Mouse (Mus musculus): ENCODE measurements at regions not wholly inside any gene's neighbourhood (a gene's known extent, or its start where the extent isn't known, plus 50 kb on each side); places are given as distances from the start of the nearest gene placed in this dataset.

DNA sequence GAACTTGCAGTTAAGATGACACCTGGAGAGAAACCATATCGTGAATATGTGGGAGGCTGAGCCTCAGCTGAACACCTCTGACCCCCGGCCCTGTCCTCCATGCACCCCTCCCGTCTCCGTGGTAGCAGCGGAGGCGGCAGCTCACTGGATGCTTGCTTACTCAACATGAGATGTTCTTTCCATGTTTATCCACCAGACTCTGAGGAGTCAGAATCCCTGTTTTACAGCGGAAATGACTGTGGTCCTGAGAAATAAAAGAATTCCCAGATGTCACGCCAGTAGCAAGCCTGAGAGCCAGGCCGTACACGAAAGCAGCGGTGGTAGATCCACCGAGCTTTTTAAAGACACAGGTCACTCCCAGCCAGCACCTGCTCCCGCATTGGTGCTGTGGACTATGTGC, 462.4 kb upstream of the Tbx3 start:
- Histone ChIP-seq H3K4me3 (ENCODE audit: control insufficient read depth, low read depth, low read length) (no peak overlapping the region), H3K36me3 (ENCODE audit: control insufficient read depth, insufficient read depth, low read length) (no peaks in the 10 kb centered on the region), H3K27me3 (ENCODE audit: control insufficient read depth, insufficient read depth, low read length) (no peaks in the 10 kb centered on the region), H3K4me1 (ENCODE audit: control insufficient read depth, insufficient read depth, low read length) (no peaks in the 10 kb centered on the region), H3K27ac (ENCODE audit: control insufficient read depth, insufficient read depth, low read depth, low read length) (no peak overlapping the region)
- no peak for TF ChIP-seq CTCF (IDR thresholded peaks at IDR 0.05; ENCODE audit: control insufficient read depth, insufficient read depth, insufficient replicate concordance, low read depth, low read length)
- no peak for TF ChIP-seq POLR2A (IDR thresholded peaks at IDR 0.05; ENCODE audit: control insufficient read depth, low read depth, low read length)

DNA sequence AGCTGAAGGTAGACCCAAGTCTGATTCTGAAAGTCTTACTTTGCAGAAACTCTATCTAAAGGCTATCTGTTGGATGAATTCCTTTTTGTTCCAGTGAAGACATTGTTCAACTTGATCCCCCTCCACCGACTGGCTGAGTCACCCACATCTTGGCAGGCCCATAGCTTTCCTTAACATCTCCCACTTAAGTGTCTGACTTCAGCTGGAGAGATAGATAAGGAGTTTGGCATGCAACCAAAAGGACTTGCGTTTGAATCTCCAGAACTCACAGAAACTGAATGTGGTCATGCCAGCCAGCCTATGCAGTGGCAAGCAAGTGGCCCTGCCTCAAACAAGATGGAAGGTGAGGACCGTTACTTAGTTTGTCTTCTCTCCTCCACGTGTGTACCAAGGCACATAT, 457.3 kb upstream of the Tbx3 start:
- no peaks in the 10 kb centered on the region for H3K4me1 ChIP-seq (ENCODE audit: control insufficient read depth, insufficient read depth, low read length)
- no peaks in the 10 kb centered on the region for H3K27me3 ChIP-seq (ENCODE audit: control insufficient read depth, insufficient read depth, low read length)
- no peak overlapping the region for H3K4me3 ChIP-seq (ENCODE audit: control insufficient read depth, low read depth, low read length)
- TF ChIP-seq POLR2A (IDR thresholded peaks at IDR 0.05; ENCODE audit: control insufficient read depth, low read depth, low read length) = no peak
- no peak for TF ChIP-seq CTCF (IDR thresholded peaks at IDR 0.05; ENCODE audit: control insufficient read depth, insufficient read depth, insufficient replicate concordance, low read depth, low read length)
- H3K27ac ChIP-seq (ENCODE audit: control insufficient read depth, insufficient read depth, low read depth, low read length) = no peak overlapping the region
- H3K36me3 ChIP-seq (ENCODE audit: control insufficient read depth, insufficient read depth, low read length) = no peaks in the 10 kb centered on the region

GRCm38 (mm10) chr5:119213692-119214357, 456.6 kb upstream of the Tbx3 start:
- no peaks in the 10 kb centered on the region for H3K27me3 ChIP-seq (ENCODE audit: control insufficient read depth, insufficient read depth, low read length)
- H3K4me1 ChIP-seq (ENCODE audit: control insufficient read depth, insufficient read depth, low read length) = no peaks in the 10 kb centered on the region
- H3K27ac ChIP-seq (ENCODE audit: control insufficient read depth, insufficient read depth, low read depth, low read length) = no peak overlapping the region
- no peaks in the 10 kb centered on the region for H3K36me3 ChIP-seq (ENCODE audit: control insufficient read depth, insufficient read depth, low read length)
- TF ChIP-seq POLR2A (IDR thresholded peaks at IDR 0.05; ENCODE audit: control insufficient read depth, low read depth, low read length) = no peak
- no peak for TF ChIP-seq CTCF (IDR thresholded peaks at IDR 0.05; ENCODE audit: control insufficient read depth, insufficient read depth, insufficient replicate concordance, low read depth, low read length)
- no peak overlapping the region for H3K4me3 ChIP-seq (ENCODE audit: control insufficient read depth, low read depth, low read length)

GRCm38 (mm10) chr5:119214937-119215336, 455.5 kb upstream of the Tbx3 start:
- peak; percentile 86 for TF ChIP-seq CTCF (IDR thresholded peaks at IDR 0.05; ENCODE audit: control insufficient read depth, insufficient read depth, insufficient replicate concordance, low read depth, low read length)
- TF ChIP-seq POLR2A (IDR thresholded peaks at IDR 0.05; ENCODE audit: control insufficient read depth, low read depth, low read length) = no peak
- H3K4me1 ChIP-seq (ENCODE audit: control insufficient read depth, insufficient read depth, low read length) = no peaks in the 10 kb centered on the region
- no peak overlapping the region for H3K4me3 ChIP-seq (ENCODE audit: control insufficient read depth, low read depth, low read length)
- H3K36me3 ChIP-seq (ENCODE audit: control insufficient read depth, insufficient read depth, low read length) = no peaks in the 10 kb centered on the region
- no peaks in the 10 kb centered on the region for H3K27me3 ChIP-seq (ENCODE audit: control insufficient read depth, insufficient read depth, low read length)
- H3K27ac ChIP-seq (ENCODE audit: control insufficient read depth, insufficient read depth, low read depth, low read length) = no peak overlapping the region

- TF ChIP-seq CTCF (IDR thresholded peaks at IDR 0.05; ENCODE audit: control insufficient read depth, insufficient read depth, insufficient replicate concordance, low read depth, low read length) (no peak), POLR2A (IDR thresholded peaks at IDR 0.05; ENCODE audit: control insufficient read depth, low read depth, low read length) (no peak)
- Histone ChIP-seq H3K27me3 (ENCODE audit: control insufficient read depth, insufficient read depth, low read length) (no peaks in the 10 kb centered on the region), H3K4me1 (ENCODE audit: control insufficient read depth, insufficient read depth, low read length) (no peaks in the 10 kb centered on the region), H3K27ac (ENCODE audit: control insufficient read depth, insufficient read depth, low read depth, low read length) (no peak overlapping the region), H3K4me3 (ENCODE audit: control insufficient read depth, low read depth, low read length) (no peak overlapping the region), H3K36me3 (ENCODE audit: control insufficient read depth, insufficient read depth, low read length) (no peaks in the 10 kb centered on the region)
These were observed 455.1 kb upstream of the Tbx3 start for GRCm38 (mm10) chr5:119215364-119215763.

GRCm38 (mm10) chr5:119216146-119216545, 454.3 kb upstream of the Tbx3 start:
- Histone ChIP-seq H3K4me1 (ENCODE audit: control insufficient read depth, insufficient read depth, low read length) (no peaks in the 10 kb centered on the region), H3K27me3 (ENCODE audit: control insufficient read depth, insufficient read depth, low read length) (no peaks in the 10 kb centered on the region), H3K27ac (ENCODE audit: control insufficient read depth, insufficient read depth, low read depth, low read length) (no peak overlapping the region), H3K36me3 (ENCODE audit: control insufficient read depth, insufficient read depth, low read length) (no peaks in the 10 kb centered on the region), H3K4me3 (ENCODE audit: control insufficient read depth, low read depth, low read length) (no peak overlapping the region)
- TF ChIP-seq POLR2A (IDR thresholded peaks at IDR 0.05; ENCODE audit: control insufficient read depth, low read depth, low read length) (no peak), CTCF (IDR thresholded peaks at IDR 0.05; ENCODE audit: control insufficient read depth, insufficient read depth, insufficient replicate concordance, low read depth, low read length) (no peak)

- H3K27ac ChIP-seq (ENCODE audit: control insufficient read depth, insufficient read depth, low read depth, low read length) = no peak overlapping the region
- TF ChIP-seq POLR2A (IDR thresholded peaks at IDR 0.05; ENCODE audit: control insufficient read depth, low read depth, low read length) = no peak
- no peak for TF ChIP-seq CTCF (IDR thresholded peaks at IDR 0.05; ENCODE audit: control insufficient read depth, insufficient read depth, insufficient replicate concordance, low read depth, low read length)
- no peak overlapping the region for H3K4me3 ChIP-seq (ENCODE audit: control insufficient read depth, low read depth, low read length)
- H3K36me3 ChIP-seq (ENCODE audit: control insufficient read depth, insufficient read depth, low read length) = no peaks in the 10 kb centered on the region
- H3K27me3 ChIP-seq (ENCODE audit: control insufficient read depth, insufficient read depth, low read length) = no peaks in the 10 kb centered on the region
- H3K4me1 ChIP-seq (ENCODE audit: control insufficient read depth, insufficient read depth, low read length) = no peaks in the 10 kb centered on the region
These were observed 453.4 kb upstream of the Tbx3 start for GRCm38 (mm10) chr5:119217077-119217476.
